Mouse (Mus musculus): ENCODE data around the gene Twist1. TPM values are rescaled to one million over a fixed set of nuclear protein-coding genes. Genes with fewer than 3 reads are reported as not detected.

Twist1 gene
- 7.0 and 8.3 TPM in 2 replicates for total RNA-seq (2021)
- long read RNA-seq, transcript Twist1-201 (2 exons, 1,628 nt) = major isoform, 9 of 9 reads
- long read RNA-seq, partial matches to known transcripts = 0 of 9 reads
- long read RNA-seq, other reads (novel, unspliced or antisense) = 0 of 9 reads

GRCm38 (mm10) chr12:33957400-33958240 lies at the start of gene Twist1:
TSS of gene Twist1 (plus strand) at chr12:33957671.
- DNase-seq = peak; percentile 62

GRCm38 (mm10) chr12:33926751-33927150 lies 30.7 kb upstream of the Twist1 start:
- no peak for DNase-seq

DNA sequence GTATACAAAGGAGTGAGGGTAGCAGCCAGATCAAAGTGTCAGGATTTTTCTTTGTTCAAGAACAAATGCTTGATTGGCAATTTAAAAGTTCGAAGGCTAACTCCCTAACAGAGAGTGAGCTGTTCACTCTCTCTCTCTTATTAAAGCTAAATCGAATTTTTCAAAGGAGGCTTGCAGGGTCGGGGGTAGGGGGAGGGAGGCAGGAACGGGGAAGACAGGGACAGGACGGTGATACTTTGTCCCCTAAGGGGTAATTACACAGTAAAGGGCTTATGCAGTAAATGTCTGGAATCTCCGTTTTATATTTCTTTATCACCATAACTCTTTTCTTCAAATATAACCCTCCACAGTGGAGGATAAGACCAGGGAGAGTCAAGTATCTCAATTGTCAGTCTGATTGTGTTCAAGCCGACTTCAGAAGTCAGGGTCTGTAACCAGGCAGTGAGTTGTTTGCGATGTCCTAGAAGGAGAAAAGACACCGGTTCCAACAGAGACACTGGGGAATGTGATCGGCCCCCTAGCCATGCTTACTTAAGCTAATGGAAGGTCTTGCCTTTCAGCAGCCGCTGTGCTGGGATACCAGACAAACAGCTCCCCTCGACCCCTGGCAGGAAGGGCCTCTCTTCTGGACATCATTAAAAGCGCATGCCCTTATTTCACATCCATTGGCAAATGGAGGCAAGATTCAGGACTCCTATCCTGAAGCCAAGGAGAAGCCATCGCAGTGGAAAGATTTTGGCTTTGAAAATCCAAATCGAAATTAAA lies 30.0 kb upstream of the Twist1 start:
- no peak for DNase-seq

DNA sequence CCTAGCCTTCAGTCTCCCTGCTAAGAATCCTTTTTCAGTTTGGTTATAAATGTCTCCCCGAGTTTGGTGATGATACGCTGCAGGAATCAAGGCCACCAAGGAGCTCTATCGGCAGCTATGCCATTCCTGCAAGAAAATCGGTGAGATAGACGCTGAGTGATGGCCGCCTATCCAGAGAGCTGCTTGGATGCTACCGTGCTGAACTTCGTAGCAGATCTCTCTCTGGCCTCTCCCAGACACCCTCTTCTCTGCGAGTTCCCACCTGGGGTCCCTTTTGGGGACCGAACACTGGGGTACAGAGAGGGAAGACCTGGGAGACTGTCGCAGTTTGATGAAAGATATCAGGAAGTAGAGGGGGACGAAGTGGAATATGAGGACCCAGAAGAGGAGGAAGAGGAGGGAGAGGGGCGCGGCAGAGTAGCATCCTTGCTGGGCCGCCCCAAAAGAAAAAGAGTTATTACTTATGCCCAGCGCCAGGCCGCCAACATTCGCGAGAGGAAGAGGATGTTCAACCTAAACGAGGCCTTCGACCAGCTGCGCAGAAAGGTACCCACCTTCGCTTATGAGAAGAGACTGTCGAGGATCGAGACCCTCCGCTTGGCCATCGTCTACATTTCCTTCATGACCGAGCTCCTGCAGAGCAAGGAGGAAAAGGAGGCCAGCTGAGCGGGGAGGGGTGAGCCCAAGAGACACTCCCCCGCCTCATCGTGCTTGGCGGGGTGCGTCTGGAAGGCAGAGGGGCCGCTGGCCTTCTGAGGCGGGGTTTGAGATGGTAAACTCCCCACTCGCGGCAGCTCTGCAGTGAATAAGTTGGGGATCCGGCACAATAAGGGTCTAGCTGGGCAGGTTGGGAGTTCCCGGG lies 28.9 kb upstream of the Twist1 start, which contains the start of gene Ferd3l:
Ferd3l (plus strand) TSS at position 95 of the 862 bp plus-strand sequence.
- no peak for DNase-seq

GRCm38 (mm10) chr12:33952843-33953242 lies 4.6 kb upstream of the Twist1 start:
- no peak for DNase-seq

DNA sequence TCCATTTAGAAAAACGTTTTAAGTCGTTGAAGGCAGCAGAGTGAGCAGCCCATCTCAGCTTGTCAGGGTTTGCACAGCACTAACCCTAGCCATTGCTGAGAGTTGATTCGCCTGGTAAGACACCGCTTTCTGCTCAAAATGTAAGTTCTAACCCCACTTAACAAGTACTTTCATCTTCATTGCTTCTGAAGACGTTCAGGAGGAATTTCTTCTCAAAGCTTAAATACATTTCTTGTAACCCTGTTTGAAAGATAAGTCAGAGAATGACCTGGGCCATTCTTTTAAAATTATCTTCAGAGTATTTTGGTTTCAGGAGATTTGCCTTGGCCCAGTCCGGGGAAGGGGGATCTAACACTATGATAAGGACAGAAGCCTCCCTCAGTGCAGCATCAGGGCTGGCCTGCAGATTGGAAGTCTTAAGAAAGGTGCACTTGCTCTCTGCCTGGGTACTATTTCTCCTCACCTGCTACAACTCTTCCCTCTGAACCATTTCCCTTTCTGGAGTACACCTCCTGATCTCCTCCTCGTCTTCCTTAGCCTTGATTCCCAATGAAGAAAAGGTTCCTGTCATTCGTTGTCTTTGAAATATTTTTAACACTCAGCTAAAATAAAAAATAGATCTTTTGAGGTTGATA lies 2.4 kb upstream of the Twist1 start:
- no peak for DNase-seq

DNA sequence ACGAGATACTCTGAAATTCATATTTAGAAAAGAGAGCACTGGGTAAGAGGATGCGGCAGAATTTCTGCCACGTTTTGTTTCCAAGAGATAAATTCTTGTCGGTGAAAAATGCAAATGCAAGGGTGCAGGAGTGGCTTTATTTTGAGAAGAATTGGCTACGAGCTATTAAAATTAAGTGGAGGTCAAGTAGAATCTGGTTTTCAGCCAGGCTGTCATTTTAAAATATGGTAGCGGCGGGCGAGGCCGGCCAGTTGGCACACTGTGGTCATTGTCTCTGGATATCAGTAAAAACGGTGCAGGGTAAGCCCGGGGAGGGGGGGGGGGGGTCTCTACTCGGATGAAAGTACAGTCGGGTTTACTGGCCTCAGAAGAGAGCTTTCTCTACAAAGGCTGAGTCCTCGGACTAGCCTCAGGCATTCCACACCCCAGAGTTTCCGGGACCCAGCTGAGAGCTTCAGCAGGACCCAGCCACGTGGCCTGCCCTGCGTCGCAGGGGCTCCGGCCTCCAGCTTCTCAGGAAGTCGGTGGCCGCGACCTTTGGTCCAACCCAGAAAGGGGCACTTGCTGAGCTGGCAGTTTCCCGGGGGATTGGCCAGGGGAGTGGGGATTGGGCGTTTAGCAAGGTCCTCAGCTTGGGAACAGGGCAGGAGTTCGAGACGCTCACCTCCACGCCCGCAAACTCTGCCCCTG lies 1.7 kb upstream of the Twist1 start:
- DNase-seq = peak; percentile 9

DNA sequence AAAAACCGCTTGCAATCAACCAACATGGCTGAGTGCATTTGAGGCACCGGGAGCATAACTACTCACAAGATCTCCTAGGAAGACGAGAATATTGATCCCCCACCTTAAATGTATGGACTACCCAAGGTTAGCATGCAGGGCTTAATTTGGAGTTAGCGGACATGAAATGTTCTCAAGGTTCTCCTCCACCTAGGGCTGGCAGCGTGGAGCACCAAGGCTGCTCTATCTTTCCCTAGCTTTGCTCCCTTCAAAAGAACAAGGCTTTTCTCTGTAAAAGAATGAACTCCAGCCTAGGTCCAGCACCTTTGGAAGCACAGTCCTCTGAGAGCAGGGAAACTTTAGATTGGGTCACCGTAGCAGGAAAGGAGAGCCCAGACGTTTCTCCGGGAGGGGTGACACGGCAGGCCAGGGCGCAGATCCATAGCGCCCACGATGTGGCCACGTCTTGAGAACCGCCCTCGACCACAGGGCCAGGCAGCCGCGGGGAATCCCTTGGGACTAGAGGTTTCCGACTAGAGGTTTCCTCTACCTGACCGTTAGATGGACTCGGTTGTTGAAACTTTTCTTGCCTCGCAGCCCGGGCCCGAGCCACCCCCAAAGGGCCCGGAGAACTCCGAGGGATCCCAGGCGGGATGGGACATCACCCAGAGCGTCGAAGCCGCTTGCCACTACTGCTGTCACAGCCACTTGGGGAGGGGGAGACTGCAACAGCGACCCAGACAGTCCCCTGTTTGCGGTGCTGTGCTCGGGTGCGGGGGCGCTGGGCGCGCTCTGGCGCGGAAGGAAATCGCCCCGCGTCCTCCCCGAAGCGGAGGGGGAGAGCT lies 683 bp upstream of the Twist1 start:
- DNase-seq = peak; percentile 13

DNA sequence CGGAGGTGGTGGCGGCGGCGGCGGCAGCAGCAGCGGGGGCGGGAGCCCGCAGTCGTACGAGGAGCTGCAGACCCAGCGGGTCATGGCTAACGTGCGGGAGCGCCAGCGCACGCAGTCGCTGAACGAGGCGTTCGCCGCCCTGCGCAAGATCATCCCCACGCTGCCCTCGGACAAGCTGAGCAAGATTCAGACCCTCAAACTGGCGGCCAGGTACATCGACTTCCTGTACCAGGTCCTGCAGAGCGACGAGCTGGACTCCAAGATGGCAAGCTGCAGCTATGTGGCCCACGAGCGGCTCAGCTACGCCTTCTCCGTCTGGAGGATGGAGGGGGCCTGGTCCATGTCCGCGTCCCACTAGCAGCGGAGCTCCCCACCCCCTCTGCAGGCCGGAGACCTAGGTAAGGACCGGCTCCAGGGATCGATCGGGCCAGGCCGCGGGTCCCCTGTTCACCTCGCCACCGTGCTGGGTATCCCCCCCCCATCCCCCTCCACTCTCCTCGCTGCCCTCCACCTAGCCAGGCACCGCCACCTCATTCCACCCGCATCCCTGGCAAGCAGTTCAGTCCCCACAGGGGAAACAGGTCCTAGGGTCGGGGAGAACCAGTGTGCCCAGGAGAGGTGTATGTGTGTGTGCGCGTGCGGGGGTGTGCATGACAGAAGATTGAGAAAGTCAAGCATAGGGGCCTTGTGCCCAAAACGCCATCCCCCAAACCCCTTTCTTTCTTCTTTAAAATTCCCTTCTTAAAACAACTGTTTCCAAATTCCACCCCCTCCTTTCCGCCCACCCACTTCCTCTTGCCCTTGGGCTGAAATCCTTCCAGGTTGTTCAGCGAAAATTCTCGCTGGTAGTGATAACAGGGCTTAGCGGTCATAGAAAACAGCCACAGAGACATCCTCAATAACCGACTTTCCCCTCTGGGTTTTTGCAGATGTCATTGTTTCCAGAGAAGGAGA lies 1.0 kb downstream of the Twist1 start:
- DNase-seq = peak; percentile 13

GRCm38 (mm10) chr12:33959206-33959605 lies 1.7 kb downstream of the Twist1 start:
- DNase-seq = no peak

GRCm38 (mm10) chr12:33959846-33960245 lies 2.4 kb downstream of the Twist1 start:
- no peak for DNase-seq

GRCm38 (mm10) chr12:33961013-33961412 lies 3.5 kb downstream of the Twist1 start:
- no peak for DNase-seq

GRCm38 (mm10) chr12:33962118-33962772 lies 4.8 kb downstream of the Twist1 start:
- DNase-seq = no peak

GRCm38 (mm10) chr12:33962773-33963130 lies 5.3 kb downstream of the Twist1 start:
- DNase-seq = no peak

DNA sequence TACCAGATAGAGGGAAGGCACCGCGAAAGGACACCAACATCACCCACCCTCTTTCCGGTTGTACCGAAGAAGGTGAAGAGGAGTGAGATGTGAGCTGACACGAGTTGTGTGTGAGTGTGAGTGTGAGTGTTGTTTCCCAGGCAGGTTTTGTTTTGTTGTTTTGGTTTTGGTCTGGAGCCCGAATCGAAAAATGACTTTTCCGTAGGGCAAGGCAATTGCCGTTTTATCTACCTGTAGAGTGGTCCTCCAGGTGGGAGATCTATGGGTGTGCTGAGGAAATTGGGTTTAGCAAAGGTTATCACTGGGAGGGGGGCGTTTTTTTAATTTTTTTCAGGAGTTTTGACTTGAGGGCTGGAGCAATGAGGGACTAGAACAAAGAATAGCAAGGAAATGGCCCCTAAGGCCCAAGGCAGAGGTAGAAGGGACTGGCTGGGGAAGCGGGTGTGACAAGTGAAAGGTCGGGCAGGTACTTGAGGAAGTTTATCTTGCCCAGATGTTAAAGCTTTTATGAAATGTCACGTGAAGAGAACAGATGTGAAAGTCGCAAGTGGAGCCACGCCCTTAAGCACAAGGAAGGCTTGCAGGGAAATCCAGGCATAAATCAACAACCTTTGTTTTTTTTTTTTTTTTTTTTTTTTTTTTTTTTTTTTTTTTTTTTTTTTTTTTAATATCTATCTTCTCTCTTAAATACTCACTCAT lies 6.3 kb downstream of the Twist1 start:
- no peak for DNase-seq

- DNase-seq = no peak
These were observed 7.0 kb downstream of the Twist1 start for GRCm38 (mm10) chr12:33964427-33964826.

GRCm38 (mm10) chr12:33965661-33966360 lies 8.3 kb downstream of the Twist1 start:
- no peak for DNase-seq
